Mouse (Mus musculus) adrenal gland (tissue): ENCODE data around the gene Trim68.
"Not testable (repeated sequence)": the region's sequence is repeated elsewhere in the genome, so short reads cannot be mapped to it uniquely, and the experiment has no call there.

Source experiments
- intact Hi-C: fragments of 180-260 bp; cut with DNase I; formaldehyde crosslinking; loops from one replicate; pipeline ENCODE4 v1.15.1; 2025
- long read RNA-seq, 2 experiments: library from polyadenylated mRNA; unstranded; transcript quantifications; one replicate each; pipeline ENCODE4 v2.0.0; 2020; ENCODE audit warnings: borderline replicate concordance in 1 of 2; ENCODE audit not compliant: insufficient replicate concordance in 1 of 2

The Trim68 gene
- long read RNA-seq, experiment 1, partial matches to known transcripts: 1 of 7 reads
- long read RNA-seq, experiment 1, other reads (novel, unspliced or antisense): 2 of 7 reads
- long read RNA-seq, experiment 2, partial matches to known transcripts: 1 of 5 reads
- long read RNA-seq, experiment 2, other reads (novel, unspliced or antisense): 1 of 5 reads

- intact Hi-C loops: no loop called here
Observed at GRCm38 (mm10) chr7:102686944-102687501, at the start of gene Trim68. Trim68 (minus strand) TSS chr7:102687327.

GRCm38 (mm10) chr7:102733793-102734192, 46.7 kb upstream of the Trim68 start:
- intact Hi-C loops: no loop called here

- intact Hi-C loops: no loop called here
Observed at GRCm38 (mm10) chr7:102727391-102727790, 40.3 kb upstream of the Trim68 start, which contains the start of gene Olfr559. Olfr559 (minus strand) TSS chr7:102727491.

GRCm38 (mm10) chr7:102718970-102719369, 31.8 kb upstream of the Trim68 start, which contains the start of gene Olfr33:
Olfr33 (minus strand) TSS chr7:102719070.
- intact Hi-C loops: no loop called here

- intact Hi-C loops: no loop called here
Observed at GRCm38 (mm10) chr7:102701915-102702314, 14.8 kb upstream of the Trim68 start, which contains the start of gene Olfr558. Olfr558 (plus strand) TSS chr7:102702215.

GRCm38 (mm10) chr7:102698461-102698860, 11.3 kb upstream of the Trim68 start:
- intact Hi-C loops: loop anchor here (5.0 kb wide), 1 partner anchor 219 kb away; the partner anchor contains the start of gene Olfr571

GRCm38 (mm10) chr7:102695358-102696125, 8.4 kb upstream of the Trim68 start, which contains the start of gene Olfr557:
Olfr557 (plus strand) TSS chr7:102695910.
- intact Hi-C loops: loop anchor here (5.0 kb wide), 1 partner anchor 222 kb away; the partner anchor contains the start of gene Olfr571

- intact Hi-C loops: no loop called here
Observed at GRCm38 (mm10) chr7:102681916-102682315, 5.2 kb downstream of the Trim68 start.

GRCm38 (mm10) chr7:102676225-102676624, 10.9 kb downstream of the Trim68 start:
- intact Hi-C loops: no loop called here

- intact Hi-C loops: loop anchor here (5.0 kb wide), 1 partner anchor 252 kb away; the partner anchor contains the start of gene Olfr571
Observed at GRCm38 (mm10) chr7:102665378-102665777, 21.7 kb downstream of the Trim68 start.

GRCm38 (mm10) chr7:102664599-102664998, 22.5 kb downstream of the Trim68 start, which contains the start of gene Olfr556:
Olfr556 (plus strand) TSS chr7:102664899.
- intact Hi-C loops: no loop called here

GRCm38 (mm10) chr7:102658523-102658922, 28.6 kb downstream of the Trim68 start, which contains the start of gene Olfr555:
Olfr555 (plus strand) TSS chr7:102658823.
- intact Hi-C loops: no loop called here

- intact Hi-C loops: not testable (repeated sequence)
Observed at GRCm38 (mm10) chr7:102644945-102645344, 42.2 kb downstream of the Trim68 start.

- intact Hi-C loops: no loop called here
Observed at GRCm38 (mm10) chr7:102638132-102638531, 49.0 kb downstream of the Trim68 start, which contains the start of gene Olfr554. Olfr554 (plus strand) TSS chr7:102638432.

- intact Hi-C loops: loop anchor here (2.0 kb wide), 1 partner anchor 122 kb away; no protein-coding TSS in a partner anchor
Observed at GRCm38 (mm10) chr7:102636665-102637064, 50.5 kb downstream of the Trim68 start.
